Mouse (Mus musculus) brain, embryonic 14.5 days (tissue): ENCODE results near the gene Med13l.

Experiments
- CTCF ChIP-seq: fragments of 200-500 bp; IDR thresholded peaks from 2 replicates; pipeline ENCODE4 v1.5.1; 2012; ENCODE audit warnings: inconsistent platforms, mild to moderate bottlenecking, moderate library complexity, borderline replicate concordance; ENCODE audit not compliant: insufficient read depth, insufficient read length; ENCODE audit errors: extremely low read depth
- POLR2A ChIP-seq: fragments of 200-500 bp; IDR thresholded peaks from 2 replicates; pipeline ENCODE4 v1.6.1; 2012; ENCODE audit warnings: mild to moderate bottlenecking, inconsistent platforms, borderline replicate concordance; ENCODE audit not compliant: poor library complexity, insufficient read depth, insufficient read length, severe bottlenecking; ENCODE audit errors: extremely low read depth

DNA sequence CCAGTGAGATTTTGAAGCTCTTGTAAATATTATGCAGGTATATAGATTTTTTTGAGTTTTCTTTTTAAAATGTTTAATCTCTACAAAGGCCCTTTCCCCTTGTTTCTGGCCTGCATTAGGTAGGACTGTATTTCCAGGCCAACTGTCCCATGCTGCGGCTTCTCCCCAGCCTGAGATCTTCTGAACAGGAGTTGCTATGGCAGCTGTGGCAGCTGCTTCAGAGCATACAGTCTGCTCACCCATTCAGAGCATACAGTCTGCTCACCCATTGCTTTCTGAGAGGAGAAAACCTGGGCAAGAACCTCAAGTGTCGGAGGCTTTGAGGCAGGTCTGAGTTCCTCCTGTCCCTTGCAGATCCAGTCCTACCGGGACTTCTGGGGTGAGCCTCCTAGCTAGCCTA lies 16.3 kb downstream of the Med13l start:
- no peak for TF ChIP-seq CTCF
- no peak for TF ChIP-seq POLR2A
